Mouse (Mus musculus) erythroblast, embryonic 14.5 days (primary cell): Measurements from ENCODE around the gene Ambra1. TPM values are rescaled to one million over a fixed set of nuclear protein-coding genes. Genes with fewer than 3 reads are reported as not detected.

Experiments
- H3K27me3 ChIP-seq: 2 replicates; pipeline ENCODE4 v1.6.1; 2012; ENCODE audit warnings: inconsistent platforms; ENCODE audit not compliant: control insufficient read depth
- H3K36me3 ChIP-seq: 2 replicates; pipeline ENCODE4 v1.6.1; 2012; ENCODE audit warnings: mild to moderate bottlenecking, inconsistent platforms; ENCODE audit not compliant: control insufficient read depth
- H3K4me1 ChIP-seq: 2 replicates; pipeline ENCODE4 v1.6.1; 2012; ENCODE audit warnings: inconsistent platforms; ENCODE audit not compliant: control insufficient read depth
- H3K4me3 ChIP-seq: replicated peaks from 2 replicates; pipeline ENCODE3; 2012; ENCODE audit warnings: moderate library complexity, mild to moderate bottlenecking, inconsistent platforms
- H3K9me3 ChIP-seq: 2 replicates; pipeline ENCODE4 v1.6.1; 2012; ENCODE audit warnings: low read length, inconsistent platforms, mixed read lengths; ENCODE audit not compliant: control insufficient read depth
- GATA1 ChIP-seq: IDR thresholded peaks from 2 replicates; pipeline ENCODE4 v1.6.1; 2012; ENCODE audit warnings: low read length, inconsistent platforms, mixed read lengths
- TAL1 ChIP-seq: IDR thresholded peaks from 3 replicates; pipeline ENCODE4 v1.6.1; 2012; ENCODE audit warnings: low read length, inconsistent platforms, mixed read lengths
- polyA plus RNA-seq: library from polyadenylated mRNA; stranded (reverse); fragments of >175 nt; gene quantifications from 2 replicates; pipeline ENCODE4 v1.2.3, GENCODE M21; 2012

The Ambra1 gene
- polyA plus RNA-seq, 1 experiment: 1.8 TPM

GRCm38 (mm10) chr2:91903171-91903925 is 173.4 kb downstream of the Ambra1 start:
- Histone ChIP-seq H3K4me3 (no peak overlapping the region), H3K27me3 (no peaks in the 10 kb centered on the region), H3K36me3 (peaks cover 40% of the 10 kb centered on the region), H3K4me1 (peaks cover 7% of the 10 kb centered on the region), H3K9me3 (no peaks in the 10 kb centered on the region)
- TF ChIP-seq TAL1 (no peak), GATA1 (no peak)

- H3K36me3 ChIP-seq: peaks cover 43% of the 10 kb centered on the region
- peaks cover 7% of the 10 kb centered on the region for H3K4me1 ChIP-seq
- H3K4me3 ChIP-seq: no peak overlapping the region
- TF ChIP-seq GATA1 (no peak), TAL1 (no peak)
- H3K27me3 ChIP-seq: no peaks in the 10 kb centered on the region
- H3K9me3 ChIP-seq: no peaks in the 10 kb centered on the region
Measured at GRCm38 (mm10) chr2:91904618-91905307, 174.8 kb downstream of the Ambra1 start.

GRCm38 (mm10) chr2:91906141-91906540 is 176.2 kb downstream of the Ambra1 start:
- no peaks in the 10 kb centered on the region for H3K27me3 ChIP-seq
- H3K9me3 ChIP-seq: no peaks in the 10 kb centered on the region
- H3K4me1 ChIP-seq: peaks cover 7% of the 10 kb centered on the region
- peaks cover 45% of the 10 kb centered on the region for H3K36me3 ChIP-seq
- no peak for TF ChIP-seq GATA1
- no peak for TF ChIP-seq TAL1
- no peak overlapping the region for H3K4me3 ChIP-seq

GRCm38 (mm10) chr2:91912616-91913015 is 182.7 kb downstream of the Ambra1 start:
- Histone ChIP-seq H3K36me3 (peaks cover 85% of the 10 kb centered on the region), H3K4me1 (peaks cover 44% of the 10 kb centered on the region), H3K9me3 (no peaks in the 10 kb centered on the region), H3K27me3 (no peaks in the 10 kb centered on the region), H3K4me3 (no peak overlapping the region)
- TF ChIP-seq TAL1 (no peak), GATA1 (no peak)

- Histone ChIP-seq H3K27me3 (no peaks in the 10 kb centered on the region), H3K36me3 (peaks cover 88% of the 10 kb centered on the region), H3K4me1 (peaks cover 44% of the 10 kb centered on the region), H3K4me3 (no peak overlapping the region), H3K9me3 (no peaks in the 10 kb centered on the region)
- TF ChIP-seq GATA1 (no peak), TAL1 (no peak)
Measured at GRCm38 (mm10) chr2:91913328-91914110, 183.6 kb downstream of the Ambra1 start.

- TF ChIP-seq GATA1 (no peak), TAL1 (no peak)
- peaks cover 48% of the 10 kb centered on the region for H3K4me1 ChIP-seq
- H3K9me3 ChIP-seq: no peaks in the 10 kb centered on the region; the same call in 1 of the 2 replicates
- peaks cover 15% of the 10 kb centered on the region for H3K27me3 ChIP-seq
- no peak overlapping the region for H3K4me3 ChIP-seq
- peaks cover 71% of the 10 kb centered on the region for H3K36me3 ChIP-seq
Measured at GRCm38 (mm10) chr2:91916346-91916977, 186.5 kb downstream of the Ambra1 start.

GRCm38 (mm10) chr2:91917096-91917495 is 187.2 kb downstream of the Ambra1 start:
- H3K4me3 ChIP-seq: no peak overlapping the region
- no peaks in the 10 kb centered on the region; the same call in 1 of the 2 replicates for H3K9me3 ChIP-seq
- peaks cover 22% of the 10 kb centered on the region for H3K27me3 ChIP-seq
- no peak for TF ChIP-seq TAL1
- no peak for TF ChIP-seq GATA1
- H3K36me3 ChIP-seq: peaks cover 65% of the 10 kb centered on the region
- H3K4me1 ChIP-seq: peaks cover 54% of the 10 kb centered on the region

- H3K9me3 ChIP-seq: no peaks in the 10 kb centered on the region; the same call in 1 of the 2 replicates
- TF ChIP-seq TAL1 (no peak), GATA1 (no peak)
- H3K4me1 ChIP-seq: peaks cover 49% of the 10 kb centered on the region
- no peak overlapping the region for H3K4me3 ChIP-seq
- H3K27me3 ChIP-seq: peaks cover 52% of the 10 kb centered on the region
- H3K36me3 ChIP-seq: peaks cover 36% of the 10 kb centered on the region
Measured at GRCm38 (mm10) chr2:91920130-91920529, 190.2 kb downstream of the Ambra1 start.
